Mouse (Mus musculus): ENCODE measurements at regions not wholly inside any gene's neighbourhood (a gene's known extent, or its start where the extent isn't known, plus 50 kb on each side); places are given as distances from the start of the nearest gene placed in this dataset.

GRCm38 (mm10) chr11:44027046-44027445 is 126.0 kb upstream of the Adra1b start:
- no peak for DNase-seq (ENCODE audit: low read depth)

GRCm38 (mm10) chr11:44046083-44046482 is 145.1 kb upstream of the Adra1b start:
- DNase-seq (ENCODE audit: low read depth): no peak

GRCm38 (mm10) chr11:44049253-44049976 is 148.4 kb upstream of the Adra1b start:
- no peak for DNase-seq (ENCODE audit: low read depth)

GRCm38 (mm10) chr11:44052481-44052880 is 151.5 kb upstream of the Adra1b start:
- DNase-seq (ENCODE audit: low read depth): no peak

- DNase-seq (ENCODE audit: low read depth): no peak
Measured at GRCm38 (mm10) chr11:44062446-44062845, 161.4 kb upstream of the Adra1b start.

GRCm38 (mm10) chr11:44066176-44066575 is 165.2 kb upstream of the Adra1b start:
- no peak for DNase-seq (ENCODE audit: low read depth)

GRCm38 (mm10) chr11:44083716-44084115 is 182.7 kb upstream of the Adra1b start:
- no peak for DNase-seq (ENCODE audit: low read depth)

GRCm38 (mm10) chr11:44086951-44087350 is 185.9 kb upstream of the Adra1b start:
- DNase-seq (ENCODE audit: low read depth): peak; percentile 5

GRCm38 (mm10) chr11:44089514-44089913 is 188.5 kb upstream of the Adra1b start:
- DNase-seq (ENCODE audit: low read depth): no peak

GRCm38 (mm10) chr11:44095280-44095679 is 194.3 kb upstream of the Adra1b start:
- DNase-seq (ENCODE audit: low read depth): no peak

- DNase-seq (ENCODE audit: low read depth): no peak
Measured at GRCm38 (mm10) chr11:44103188-44103840, 202.3 kb upstream of the Adra1b start.

- no peak for DNase-seq (ENCODE audit: low read depth)
Measured at GRCm38 (mm10) chr11:44103841-44104191, 202.8 kb upstream of the Adra1b start.

GRCm38 (mm10) chr11:44106231-44106630 is 205.2 kb upstream of the Adra1b start:
- DNase-seq (ENCODE audit: low read depth): no peak

GRCm38 (mm10) chr11:44111525-44111924 is 210.5 kb upstream of the Adra1b start:
- DNase-seq (ENCODE audit: low read depth): no peak

GRCm38 (mm10) chr11:44127088-44127487 is 226.1 kb upstream of the Adra1b start:
- no peak for DNase-seq (ENCODE audit: low read depth)

- no peak for DNase-seq (ENCODE audit: low read depth)
Measured at GRCm38 (mm10) chr11:44128481-44128880, 227.5 kb upstream of the Adra1b start.

- DNase-seq (ENCODE audit: low read depth): no peak
Measured at GRCm38 (mm10) chr11:44133244-44133643, 232.2 kb upstream of the Adra1b start.

- peak; percentile 3 for DNase-seq (ENCODE audit: low read depth)
Measured at GRCm38 (mm10) chr11:44136024-44136423, 235.0 kb upstream of the Adra1b start.

GRCm38 (mm10) chr11:44142996-44143395 is 242.0 kb upstream of the Adra1b start:
- DNase-seq (ENCODE audit: low read depth): no peak

- DNase-seq (ENCODE audit: low read depth): no peak
Measured at GRCm38 (mm10) chr11:44144477-44144876, 243.5 kb upstream of the Adra1b start.

- no peak for DNase-seq (ENCODE audit: low read depth)
Measured at GRCm38 (mm10) chr11:44146419-44146818, 245.4 kb upstream of the Adra1b start.

GRCm38 (mm10) chr11:44153576-44153975 is 246.3 kb upstream of the Il12b start:
- no peak for DNase-seq (ENCODE audit: low read depth)

- DNase-seq (ENCODE audit: low read depth): no peak
Measured at GRCm38 (mm10) chr11:44155591-44155990, 244.3 kb upstream of the Il12b start.

GRCm38 (mm10) chr11:44156081-44156480 is 243.8 kb upstream of the Il12b start:
- no peak for DNase-seq (ENCODE audit: low read depth)
